Mouse (Mus musculus): ENCODE data around the gene Blm. TPM values are rescaled to one million over a fixed set of nuclear protein-coding genes. Genes with fewer than 3 reads are reported as not detected.
A peak's percentile ranks its signal among the peaks of the same experiment; 100 is the strongest.

The Blm gene
- polyA plus RNA-seq, 1 experiment from 2014 or later: 54.8 TPM

DNA sequence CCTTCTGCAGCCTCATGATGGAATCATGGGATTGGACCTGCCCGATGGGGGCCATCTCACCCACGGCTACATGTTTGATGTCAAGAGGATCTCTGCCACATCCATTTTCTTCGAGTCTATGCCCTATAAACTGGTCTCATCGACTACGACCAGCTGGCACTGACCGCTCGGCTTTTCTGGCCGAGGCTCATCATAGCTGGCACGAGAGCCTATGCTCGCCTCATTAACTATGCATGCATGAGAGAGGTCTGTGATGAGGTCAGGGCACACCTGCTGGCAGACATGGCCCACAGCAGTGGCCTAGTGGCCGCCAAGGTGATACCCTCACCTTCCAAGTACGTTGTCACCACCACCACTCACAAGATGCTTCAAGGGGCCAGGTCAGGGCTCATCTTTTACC is 105.3 kb downstream of the Blm start:
- no peaks in the 10 kb centered on the region for H3K36me3 ChIP-seq (ENCODE audit: control insufficient read depth, insufficient read depth, low read length)
- H3K4me2 ChIP-seq: no peak overlapping the region
- 89% methylated on average over 12 of the region's 12 CpGs for WGBS

DNA sequence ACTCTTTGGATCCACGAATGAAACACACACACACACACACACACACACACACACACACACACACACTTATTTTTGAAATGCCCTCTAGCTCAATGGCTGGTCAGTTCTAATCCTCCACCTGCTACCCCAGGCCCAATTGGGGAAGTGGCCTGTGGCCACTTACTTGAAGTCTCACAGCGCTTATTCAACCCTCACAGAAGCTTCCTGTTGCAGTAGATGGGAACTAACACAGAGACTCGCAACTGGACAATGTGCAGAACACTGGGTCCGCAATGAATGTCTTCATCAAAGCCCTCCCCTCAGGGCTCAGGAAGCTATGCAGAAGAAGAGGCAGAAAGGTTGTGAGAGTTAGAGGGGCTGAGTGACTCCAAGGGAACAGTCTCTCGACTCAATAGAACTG is 107.2 kb downstream of the Blm start:
- no peaks in the 10 kb centered on the region for H3K9me3 ChIP-seq (ENCODE audit: control insufficient read depth, low read length)
- H3K4me1 ChIP-seq (replicated peaks; ENCODE audit: control insufficient read depth, insufficient read depth, low read length): peaks cover 4% of the 10 kb centered on the region
- H3K36me3 ChIP-seq (ENCODE audit: control insufficient read depth, insufficient read depth, low read length): no peaks in the 10 kb centered on the region
- no peak overlapping the region for H3K4me2 ChIP-seq
- H3K27ac ChIP-seq (ENCODE audit: low read depth, low read length): no peak overlapping the region
- DNase-seq (ENCODE audit: low spot score) (no peak), ATAC-seq (replicated peaks; ENCODE audit: low FRiP score) (no peak)
- H3K27me3 ChIP-seq (replicated peaks; ENCODE audit: control insufficient read depth, insufficient read depth, low read length): no peaks in the 10 kb centered on the region
- WGBS: 55% methylated on average over 5 of the region's 5 CpGs
- no peak overlapping the region for H3K4me3 ChIP-seq (ENCODE audit: low read depth, low read length)
- no peak overlapping the region for H3K9ac ChIP-seq (ENCODE audit: low read depth, low read length)

More for the DNA sequence above, 105.3 kb downstream of the Blm start:
- H3K27ac ChIP-seq (ENCODE audit: low read depth, low read length): no peak overlapping the region
- H3K4me1 ChIP-seq (replicated peaks; ENCODE audit: control insufficient read depth, insufficient read depth, low read length): no peaks in the 10 kb centered on the region; the same call in 1 of the 2 replicates
- ATAC-seq (replicated peaks; ENCODE audit: low FRiP score) (no peak), DNase-seq (ENCODE audit: low spot score) (no peak)
- H3K27me3 ChIP-seq (replicated peaks; ENCODE audit: control insufficient read depth, insufficient read depth, low read length): no peaks in the 10 kb centered on the region
- no peaks in the 10 kb centered on the region for H3K9me3 ChIP-seq (ENCODE audit: control insufficient read depth, low read length)
- no peak overlapping the region for H3K4me3 ChIP-seq (ENCODE audit: low read depth, low read length)
- H3K9ac ChIP-seq (ENCODE audit: low read depth, low read length): no peak overlapping the region

DNA sequence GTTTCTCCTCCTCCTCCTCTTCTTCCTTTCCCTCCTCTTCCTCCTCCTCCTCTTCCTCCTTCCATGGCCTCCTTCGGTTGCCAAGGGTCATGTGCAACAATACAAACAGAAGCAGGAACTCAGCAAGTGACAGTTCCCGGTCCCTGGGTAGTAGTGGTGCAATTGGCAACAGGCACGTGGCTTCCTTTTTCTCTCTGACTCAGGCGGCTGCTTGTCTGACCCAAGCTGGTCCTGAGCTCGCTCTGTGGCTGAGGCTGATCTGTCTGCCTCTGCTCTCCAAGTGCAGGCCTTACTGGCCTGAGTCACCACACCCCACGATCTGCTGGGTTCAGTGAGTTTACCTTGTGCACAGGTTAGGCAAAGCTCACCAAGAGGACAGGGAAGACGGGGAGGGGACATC is 108.6 kb downstream of the Blm start:
- Histone ChIP-seq H3K4me1 (replicated peaks; ENCODE audit: control insufficient read depth, insufficient read depth, low read length) (peaks cover 7% of the 10 kb centered on the region), H3K36me3 (ENCODE audit: control insufficient read depth, insufficient read depth, low read length) (no peaks in the 10 kb centered on the region), H3K4me2 (no peak overlapping the region), H3K27ac (ENCODE audit: low read depth, low read length) (no peak overlapping the region), H3K27me3 (replicated peaks; ENCODE audit: control insufficient read depth, insufficient read depth, low read length) (no peaks in the 10 kb centered on the region), H3K9me3 (ENCODE audit: control insufficient read depth, low read length) (no peaks in the 10 kb centered on the region), H3K9ac (ENCODE audit: low read depth, low read length) (no peak overlapping the region), H3K4me3 (ENCODE audit: low read depth, low read length) (no peak overlapping the region)
- DNase-seq (ENCODE audit: low spot score) (no peak), ATAC-seq (replicated peaks; ENCODE audit: low FRiP score) (no peak)
- WGBS: 58% methylated on average over 7 of the region's 7 CpGs

DNA sequence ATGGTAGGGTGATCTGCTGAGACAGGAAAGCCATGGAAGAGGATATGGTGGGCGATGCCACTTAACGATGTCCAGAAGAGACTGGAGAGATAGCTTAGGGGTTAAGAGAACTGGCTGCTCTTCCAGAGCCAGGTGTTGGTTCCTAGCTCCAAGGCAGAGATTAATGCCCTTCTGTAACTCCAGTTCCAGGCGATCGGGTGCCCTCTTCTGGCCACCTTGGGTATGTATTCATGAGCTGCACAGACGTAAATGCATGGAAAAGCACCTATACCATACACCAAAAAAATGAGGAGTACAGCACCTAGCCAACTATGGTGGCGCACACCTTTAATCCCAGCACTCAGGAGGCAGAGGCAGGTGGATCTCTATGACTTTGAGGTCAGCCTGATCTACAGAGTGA is 110.2 kb downstream of the Blm start:
- Histone ChIP-seq H3K4me2 (no peak overlapping the region), H3K4me3 (ENCODE audit: low read depth, low read length) (no peak overlapping the region), H3K27me3 (replicated peaks; ENCODE audit: control insufficient read depth, insufficient read depth, low read length) (no peaks in the 10 kb centered on the region), H3K27ac (ENCODE audit: low read depth, low read length) (no peak overlapping the region), H3K9ac (ENCODE audit: low read depth, low read length) (no peak overlapping the region), H3K36me3 (ENCODE audit: control insufficient read depth, insufficient read depth, low read length) (no peaks in the 10 kb centered on the region), H3K4me1 (replicated peaks; ENCODE audit: control insufficient read depth, insufficient read depth, low read length) (peaks cover 7% of the 10 kb centered on the region), H3K9me3 (ENCODE audit: control insufficient read depth, low read length) (no peaks in the 10 kb centered on the region)
- ATAC-seq (replicated peaks; ENCODE audit: low FRiP score) (no peak), DNase-seq (ENCODE audit: low spot score) (no peak)
- 78% methylated on average over 6 of the region's 6 CpGs for WGBS

DNA sequence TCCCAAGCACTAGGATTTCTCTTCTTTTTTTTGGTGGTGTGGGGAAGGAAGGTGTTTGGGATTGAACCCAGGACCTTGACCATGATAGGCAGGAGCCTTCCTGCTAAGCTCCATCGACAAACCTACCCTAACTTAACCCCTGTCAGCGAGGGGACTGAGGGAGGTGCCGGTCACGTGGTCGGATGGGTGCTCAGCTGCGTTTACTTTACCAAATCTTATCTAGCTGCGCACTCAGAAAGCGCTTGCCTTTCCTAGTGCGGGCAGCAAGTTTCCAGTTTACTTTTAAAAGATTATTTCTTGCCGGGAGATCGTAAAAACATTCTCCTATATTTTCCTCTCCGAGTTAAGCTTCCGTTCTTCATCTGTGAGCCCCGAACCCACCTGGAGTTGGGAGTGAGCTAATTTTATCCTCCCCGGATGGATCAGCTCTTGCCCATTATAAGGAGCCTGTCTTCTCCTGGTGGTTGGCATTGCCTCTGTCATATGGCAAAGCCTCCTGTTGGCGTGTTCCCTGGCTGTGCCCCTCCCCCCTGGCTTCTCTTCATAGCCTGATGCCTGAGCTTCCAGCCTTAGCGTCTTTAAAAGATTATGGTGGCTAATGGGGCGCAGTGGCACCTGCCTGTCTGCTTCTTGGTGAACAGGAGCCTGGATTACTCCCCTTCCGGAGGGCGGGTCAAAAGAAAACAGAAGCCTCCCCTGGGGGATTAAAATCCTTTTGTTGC is 112.0 kb downstream of the Blm start:
- peaks cover 9% of the 10 kb centered on the region for H3K4me1 ChIP-seq (replicated peaks; ENCODE audit: control insufficient read depth, insufficient read depth, low read length)
- H3K36me3 ChIP-seq (ENCODE audit: control insufficient read depth, insufficient read depth, low read length): no peaks in the 10 kb centered on the region
- H3K27ac ChIP-seq (ENCODE audit: low read depth, low read length): no peak overlapping the region
- no peak overlapping the region for H3K9ac ChIP-seq (ENCODE audit: low read depth, low read length)
- no peaks in the 10 kb centered on the region for H3K27me3 ChIP-seq (replicated peaks; ENCODE audit: control insufficient read depth, insufficient read depth, low read length)
- no peaks in the 10 kb centered on the region for H3K9me3 ChIP-seq (ENCODE audit: control insufficient read depth, low read length)
- no peak for ATAC-seq (replicated peaks; ENCODE audit: low FRiP score)
- peak overlapping the region; percentile 2; the same call in 1 of the 2 replicates for H3K4me3 ChIP-seq (ENCODE audit: low read depth, low read length)
- WGBS: 13% methylated on average over 20 of the region's 20 CpGs
- no peak for DNase-seq (ENCODE audit: low spot score)
- peak overlapping the region; percentile 51 for H3K4me2 ChIP-seq

GRCm38 (mm10) chr7:80421576-80421975 is 113.3 kb downstream of the Blm start:
- Histone ChIP-seq H3K9ac (ENCODE audit: low read depth, low read length) (no peak overlapping the region), H3K4me2 (no peak overlapping the region), H3K4me3 (ENCODE audit: low read depth, low read length) (no peak overlapping the region), H3K27ac (ENCODE audit: low read depth, low read length) (no peak overlapping the region), H3K4me1 (replicated peaks; ENCODE audit: control insufficient read depth, insufficient read depth, low read length) (peaks cover 16% of the 10 kb centered on the region), H3K9me3 (ENCODE audit: control insufficient read depth, low read length) (no peaks in the 10 kb centered on the region), H3K36me3 (ENCODE audit: control insufficient read depth, insufficient read depth, low read length) (no peaks in the 10 kb centered on the region), H3K27me3 (replicated peaks; ENCODE audit: control insufficient read depth, insufficient read depth, low read length) (no peaks in the 10 kb centered on the region)
- no peak for ATAC-seq (replicated peaks; ENCODE audit: low FRiP score)
- no peak for DNase-seq (ENCODE audit: low spot score)
- 91% methylated on average over 6 of the region's 6 CpGs for WGBS

- 83% methylated on average over 4 of the region's 4 CpGs for WGBS
- ATAC-seq (replicated peaks; ENCODE audit: low FRiP score): no peak
- Histone ChIP-seq H3K9me3 (ENCODE audit: control insufficient read depth, low read length) (no peaks in the 10 kb centered on the region), H3K36me3 (ENCODE audit: control insufficient read depth, insufficient read depth, low read length) (no peaks in the 10 kb centered on the region), H3K27me3 (replicated peaks; ENCODE audit: control insufficient read depth, insufficient read depth, low read length) (no peaks in the 10 kb centered on the region), H3K4me1 (replicated peaks; ENCODE audit: control insufficient read depth, insufficient read depth, low read length) (peaks cover 16% of the 10 kb centered on the region), H3K4me3 (ENCODE audit: low read depth, low read length) (no peak overlapping the region), H3K9ac (ENCODE audit: low read depth, low read length) (no peak overlapping the region), H3K4me2 (no peak overlapping the region), H3K27ac (ENCODE audit: low read depth, low read length) (no peak overlapping the region)
- DNase-seq (ENCODE audit: low spot score): no peak
Observed at GRCm38 (mm10) chr7:80420586-80420985, 114.3 kb downstream of the Blm start.

GRCm38 (mm10) chr7:80419278-80419677 is 115.6 kb downstream of the Blm start:
- Histone ChIP-seq H3K4me1 (replicated peaks; ENCODE audit: control insufficient read depth, insufficient read depth, low read length) (peaks cover 16% of the 10 kb centered on the region), H3K27ac (ENCODE audit: low read depth, low read length) (no peak overlapping the region), H3K9ac (ENCODE audit: low read depth, low read length) (no peak overlapping the region), H3K4me3 (ENCODE audit: low read depth, low read length) (no peak overlapping the region), H3K9me3 (ENCODE audit: control insufficient read depth, low read length) (no peaks in the 10 kb centered on the region), H3K36me3 (ENCODE audit: control insufficient read depth, insufficient read depth, low read length) (no peaks in the 10 kb centered on the region), H3K27me3 (replicated peaks; ENCODE audit: control insufficient read depth, insufficient read depth, low read length) (no peaks in the 10 kb centered on the region), H3K4me2 (no peak overlapping the region)
- ATAC-seq (replicated peaks; ENCODE audit: low FRiP score) (no peak), DNase-seq (ENCODE audit: low spot score) (no peak)
- WGBS: 62% methylated on average over 3 of the region's 3 CpGs

- no peak overlapping the region for H3K4me3 ChIP-seq (ENCODE audit: low read depth, low read length)
- no peak overlapping the region for H3K27ac ChIP-seq (ENCODE audit: low read depth, low read length)
- no peaks in the 10 kb centered on the region for H3K27me3 ChIP-seq (replicated peaks; ENCODE audit: control insufficient read depth, insufficient read depth, low read length)
- peaks cover 13% of the 10 kb centered on the region for H3K4me1 ChIP-seq (replicated peaks; ENCODE audit: control insufficient read depth, insufficient read depth, low read length)
- 83% methylated on average over 3 of the region's 3 CpGs for WGBS
- H3K9ac ChIP-seq (ENCODE audit: low read depth, low read length): no peak overlapping the region
- no peaks in the 10 kb centered on the region for H3K9me3 ChIP-seq (ENCODE audit: control insufficient read depth, low read length)
- ATAC-seq (replicated peaks; ENCODE audit: low FRiP score): no peak
- H3K4me2 ChIP-seq: no peak overlapping the region
- no peak for DNase-seq (ENCODE audit: low spot score)
- H3K36me3 ChIP-seq (ENCODE audit: control insufficient read depth, insufficient read depth, low read length): no peaks in the 10 kb centered on the region
Observed at GRCm38 (mm10) chr7:80418036-80418435, 116.9 kb downstream of the Blm start.

Measured in liver, embryonic 11.5 days (tissue).